Mouse (Mus musculus): ENCODE measurements around the gene Zfp358. TPM values are rescaled to one million over a fixed set of nuclear protein-coding genes. Genes with fewer than 3 reads are reported as not detected.

Zfp358 gene
- polyA plus RNA-seq (2015; fragmentation: Nextera tagmentation; extraction: Ambion mirVana): 7.5 and 9.9 TPM in 2 replicates

GRCm38 (mm10) chr8:3492901-3493844, at the start of gene Zfp358:
Gene Zfp358 (plus strand): TSS chr8:3493138.

GRCm38 (mm10) chr8:3467006-3467885, 25.7 kb upstream of the Zfp358 start, which contains the start of gene Pex11g:
Gene Pex11g (minus strand): TSS chr8:3467680.

GRCm38 (mm10) chr8:3470562-3470961, 22.4 kb upstream of the Zfp358 start, which contains the start of gene Tex45:
Gene Tex45 (plus strand): TSS chr8:3470862.

GRCm38 (mm10) chr8:3500235-3501090, 7.5 kb downstream of the Zfp358 start, which contains the start of gene Mcoln1:
Gene Mcoln1 (plus strand): TSS chr8:3500457.

GRCm38 (mm10) chr8:3515260-3515671, 22.3 kb downstream of the Zfp358 start, which contains the start of gene Pnpla6:
Gene Pnpla6 (plus strand): TSS chr8:3515384.

Other genes with a start within 250 kb of the Zfp358 start
- 17.4 and 20.1 TPM in 2 replicates for gene Insr, start 213.5 kb upstream of the Zfp358 start, polyA plus RNA-seq (2015; fragmentation: Nextera tagmentation; extraction: Ambion mirVana)
- gene A430078G23Rik, start 139.7 kb upstream of the Zfp358 start, polyA plus RNA-seq (2015; fragmentation: Nextera tagmentation; extraction: Ambion mirVana): 6.5 and 7.1 TPM in 2 replicates
- 4.0 and 4.4 TPM in 2 replicates for gene Arhgef18, start 100.1 kb upstream of the Zfp358 start, polyA plus RNA-seq (2015; fragmentation: Nextera tagmentation; extraction: Ambion mirVana)
- 2.7 and 2.9 TPM in 2 replicates for gene Pex11g, start 25.5 kb upstream of the Zfp358 start, polyA plus RNA-seq (2015; fragmentation: Nextera tagmentation; extraction: Ambion mirVana)
- not detected in 2 replicates for gene Tex45, start 22.3 kb upstream of the Zfp358 start, polyA plus RNA-seq (2015; fragmentation: Nextera tagmentation; extraction: Ambion mirVana)
- 21.6 and 26.6 TPM in 2 replicates for gene Mcoln1, start 7.3 kb downstream of the Zfp358 start, polyA plus RNA-seq (2015; fragmentation: Nextera tagmentation; extraction: Ambion mirVana)
- gene Pnpla6, start 22.2 kb downstream of the Zfp358 start, polyA plus RNA-seq (2015; fragmentation: Nextera tagmentation; extraction: Ambion mirVana): 11.6 and 13.9 TPM in 2 replicates
- 0.13 TPM in 1 of 2 replicates, not detected in the other for gene C330021F23Rik, start 74.9 kb downstream of the Zfp358 start, polyA plus RNA-seq (2015; fragmentation: Nextera tagmentation; extraction: Ambion mirVana)
- 1.1 and 1.3 TPM in 2 replicates for gene Camsap3, start 94.2 kb downstream of the Zfp358 start, polyA plus RNA-seq (2015; fragmentation: Nextera tagmentation; extraction: Ambion mirVana)
- 31.8 and 33.8 TPM in 2 replicates for gene Xab2, start 128.2 kb downstream of the Zfp358 start, polyA plus RNA-seq (2015; fragmentation: Nextera tagmentation; extraction: Ambion mirVana)
- 124 TPM in 2 replicates for gene Pet100, start 128.4 kb downstream of the Zfp358 start, polyA plus RNA-seq (2015; fragmentation: Nextera tagmentation; extraction: Ambion mirVana)
- gene Pcp2, start 132.4 kb downstream of the Zfp358 start, polyA plus RNA-seq (2015; fragmentation: Nextera tagmentation; extraction: Ambion mirVana): 0.21 and 0.26 TPM in 2 replicates
- gene Stxbp2, start 137.8 kb downstream of the Zfp358 start, polyA plus RNA-seq (2015; fragmentation: Nextera tagmentation; extraction: Ambion mirVana): 67.6 and 74.2 TPM in 2 replicates
- 0.51 and 0.76 TPM in 2 replicates for gene Retn, start 162.6 kb downstream of the Zfp358 start, polyA plus RNA-seq (2015; fragmentation: Nextera tagmentation; extraction: Ambion mirVana)
- 35.9 and 48.3 TPM in 2 replicates for gene Mcemp1, start 172.6 kb downstream of the Zfp358 start, polyA plus RNA-seq (2015; fragmentation: Nextera tagmentation; extraction: Ambion mirVana)
- 5.9 and 7.1 TPM in 2 replicates for gene Fcor, start 179.2 kb downstream of the Zfp358 start, polyA plus RNA-seq (2015; fragmentation: Nextera tagmentation; extraction: Ambion mirVana)
- 17.6 and 19.0 TPM in 2 replicates for gene Trappc5, start 183.2 kb downstream of the Zfp358 start, polyA plus RNA-seq (2015; fragmentation: Nextera tagmentation; extraction: Ambion mirVana)
- gene Fcer2a, start 201.0 kb downstream of the Zfp358 start, polyA plus RNA-seq (2015; fragmentation: Nextera tagmentation; extraction: Ambion mirVana): 0.18 and 0.27 TPM in 2 replicates
- 0.13 and 0.16 TPM in 2 replicates for gene Clec4g, start 227.5 kb downstream of the Zfp358 start, polyA plus RNA-seq (2015; fragmentation: Nextera tagmentation; extraction: Ambion mirVana)

Data from spleen, postnatal 0 days (tissue).